Mouse (Mus musculus): ENCODE measurements around the gene Mrpl14.

- TF ChIP-seq CTCF (IDR thresholded peaks at IDR 0.05; ENCODE audit: low read depth), result no peak
- no peak for TF ChIP-seq EP300 (optimal IDR thresholded peaks at IDR 0.05)
Observed at GRCm38 (mm10) chr17:45708179-45708578, 22.1 kb downstream of the Mrpl14 start.
